Mouse (Mus musculus) myocyte (in vitro differentiated cells): ENCODE results near the gene Kctd6.
A peak's percentile ranks its signal among the peaks of the same experiment; 100 is the strongest.

ENCODE experiments used
- MAX ChIP-seq: IDR thresholded peaks from one replicate; pipeline ENCODE4 v1.6.1; 2011; ENCODE audit warnings: low read depth, mild to moderate bottlenecking, control low read depth
- MYOD1 ChIP-seq, 3 experiments: IDR thresholded peaks; one replicate each; pipeline ENCODE4 v1.6.1; 2011; ENCODE audit warnings: control low read depth in 2 of 3, low read depth in 2 of 3, mild to moderate bottlenecking in 2 of 3, moderate library complexity in 1 of 3; ENCODE audit not compliant: insufficient read length in 2 of 3, control insufficient read depth in 1 of 3
- MYOG ChIP-seq, 3 experiments: IDR thresholded peaks; one replicate each; pipeline ENCODE4 v1.6.1; 2011; ENCODE audit warnings: control low read depth in 2 of 3, low read depth in 2 of 3, mild to moderate bottlenecking in 2 of 3; ENCODE audit not compliant: insufficient read length in 2 of 3, control insufficient read depth in 1 of 3, insufficient read depth in 1 of 3
- POLR2A ChIP-seq: IDR thresholded peaks from one replicate; pipeline ENCODE4 v1.6.1; 2011; ENCODE audit warnings: low read depth, mild to moderate bottlenecking, control low read depth, moderate library complexity; ENCODE audit not compliant: insufficient read length
- TCF12 ChIP-seq: IDR thresholded peaks from one replicate; pipeline ENCODE4 v1.6.1; 2011; ENCODE audit warnings: mild to moderate bottlenecking, control low read depth; ENCODE audit not compliant: poor library complexity, insufficient read depth, severe bottlenecking
- USF1 ChIP-seq: IDR thresholded peaks from one replicate; pipeline ENCODE4 v1.6.1; 2011; ENCODE audit warnings: low read depth, mild to moderate bottlenecking, control low read depth, moderate library complexity

- TF ChIP-seq MYOD1 (IDR thresholded peaks at IDR 0.05; ENCODE audit: control insufficient read depth in 1 of 3, insufficient read length in 2 of 3, low read depth in 2 of 3) (peak in 1 of 3 experiments; percentile 42), USF1 (no peak), POLR2A (peak; percentile 40), TCF12 (no peak), MYOG (IDR thresholded peaks at IDR 0.05; ENCODE audit: control insufficient read depth in 1 of 3, insufficient read depth in 1 of 3, insufficient read length in 2 of 3, low read depth in 2 of 3) (no peak), MAX (no peak)
Observed at GRCm38 (mm10) chr14:8213803-8214224, at the start of gene Kctd6.
